Mouse (Mus musculus) neural tube, embryonic 11.5 days (tissue): ENCODE measurements around the gene Ogn. TPM values are rescaled to one million over a fixed set of nuclear protein-coding genes. Genes with fewer than 3 reads are reported as not detected.

Source experiments
- ATAC-seq: fragments of 200-750 bp; cut with Nextera tagmentation; 2 replicates; pipeline ENCODE4 v1.8.0; 2017; ENCODE audit warnings: moderate number of reproducible peaks, mild to moderate bottlenecking, moderate TSS enrichment, moderate library complexity; ENCODE audit not compliant: insufficient read depth, low FRiP score, low TSS enrichment
- DNase-seq: peaks from one replicate; pipeline ENCODE4 v3.0.0-alpha.2; 2015; ENCODE audit warnings: low spot score
- H3K27ac ChIP-seq: fragments of 300-500 bp; sonication (generic); 2 replicates; pipeline ENCODE4 v1.5.1; 2014; ENCODE audit warnings: low read depth, mild to moderate bottlenecking, low read length
- H3K27me3 ChIP-seq: fragments of 300-500 bp; sonication (generic); 2 replicates; pipeline ENCODE4 v1.6.1; 2014; ENCODE audit warnings: mild to moderate bottlenecking, low read length, mixed read lengths; ENCODE audit not compliant: control insufficient read depth, insufficient read depth
- H3K36me3 ChIP-seq: fragments of 300-500 bp; sonication (generic); 2 replicates; pipeline ENCODE4 v1.6.1; 2014; ENCODE audit warnings: mild to moderate bottlenecking, low read length, moderate library complexity, mixed read lengths; ENCODE audit not compliant: control insufficient read depth, insufficient read depth
- H3K4me1 ChIP-seq: fragments of 300-500 bp; sonication (generic); 2 replicates; pipeline ENCODE4 v1.6.1; 2014; ENCODE audit warnings: low read length, mixed read lengths; ENCODE audit not compliant: control insufficient read depth, insufficient read depth
- H3K4me2 ChIP-seq: fragments of 300-500 bp; sonication (generic); 2 replicates; pipeline ENCODE4 v1.6.1; 2014; ENCODE audit warnings: low read depth, mild to moderate bottlenecking, moderate library complexity
- H3K4me3 ChIP-seq: fragments of 300-500 bp; sonication (generic); 2 replicates; pipeline ENCODE4 v1.5.1; 2014; ENCODE audit warnings: low read depth, low read length
- H3K9ac ChIP-seq: fragments of 300-500 bp; sonication (generic); 2 replicates; pipeline ENCODE4 v1.6.1; 2014; ENCODE audit warnings: mild to moderate bottlenecking, low read length
- H3K9me3 ChIP-seq: fragments of 300-500 bp; sonication (generic); 2 replicates; pipeline ENCODE4 v1.6.1; 2016; ENCODE audit warnings: low read length; ENCODE audit not compliant: control insufficient read depth
- WGBS: fragments of 180-500 bp; shearing (Covaris S2); extraction: QIAGEN DNeasy Blood & Tissue Kit; methylation state at CpG from one replicate; pipeline ENCODE4 v1.1.7; 2014; 5-methylcytosine and 5-hydroxymethylcytosine counted together
- polyA plus RNA-seq: library from polyadenylated mRNA; unstranded; fragments of >200 nt; fragmentation: Nextera tagmentation; extraction: Ambion mirVana; gene quantifications from 2 replicates; pipeline ENCODE4 v1.2.1, GENCODE M21; 2014

Gene Ogn
- polyA plus RNA-seq, 1 experiment from 2014 or later, result 2.3 TPM

GRCm38 (mm10) chr13:49629076-49629475 is 21.2 kb downstream of the Ogn start:
- H3K9me3 ChIP-seq, result no peaks in the 10 kb centered on the region
- WGBS, result 89% methylated on average over 2 of the region's 2 CpGs
- H3K4me1 ChIP-seq, result no peaks in the 10 kb centered on the region
- H3K27me3 ChIP-seq, result no peaks in the 10 kb centered on the region
- H3K9ac ChIP-seq, result no peak overlapping the region
- H3K36me3 ChIP-seq, result no peaks in the 10 kb centered on the region
- no peak overlapping the region for H3K4me2 ChIP-seq
- no peak for DNase-seq
- ATAC-seq, result no peak
- no peak overlapping the region for H3K4me3 ChIP-seq
- H3K27ac ChIP-seq, result no peak overlapping the region

- Histone ChIP-seq H3K27me3 (no peaks in the 10 kb centered on the region), H3K4me1 (no peaks in the 10 kb centered on the region), H3K27ac (no peak overlapping the region), H3K4me2 (no peak overlapping the region), H3K36me3 (no peaks in the 10 kb centered on the region), H3K9me3 (no peaks in the 10 kb centered on the region), H3K9ac (no peak overlapping the region), H3K4me3 (no peak overlapping the region)
- ATAC-seq (no peak), DNase-seq (no peak)
- 100% methylated on average over 2 of the region's 2 CpGs for WGBS
Measured at GRCm38 (mm10) chr13:49639965-49640364, 32.1 kb downstream of the Ogn start.

- Histone ChIP-seq H3K27ac (no peak overlapping the region), H3K4me3 (no peak overlapping the region), H3K9ac (no peak overlapping the region), H3K4me2 (no peak overlapping the region), H3K27me3 (no peaks in the 10 kb centered on the region), H3K9me3 (no peaks in the 10 kb centered on the region), H3K36me3 (no peaks in the 10 kb centered on the region), H3K4me1 (no peaks in the 10 kb centered on the region)
- WGBS, result 86% methylated on average over 6 of the region's 6 CpGs
- no peak for ATAC-seq
- no peak for DNase-seq
Measured at GRCm38 (mm10) chr13:49642650-49643049, 34.8 kb downstream of the Ogn start.

GRCm38 (mm10) chr13:49643669-49644362 is 36.0 kb downstream of the Ogn start:
- DNase-seq (no peak), ATAC-seq (no peak)
- Histone ChIP-seq H3K36me3 (no peaks in the 10 kb centered on the region), H3K27ac (no peak overlapping the region), H3K4me1 (no peaks in the 10 kb centered on the region), H3K27me3 (no peaks in the 10 kb centered on the region), H3K4me2 (no peak overlapping the region), H3K9me3 (no peaks in the 10 kb centered on the region), H3K9ac (no peak overlapping the region), H3K4me3 (no peak overlapping the region)

GRCm38 (mm10) chr13:49644731-49645529 is 37.1 kb downstream of the Ogn start:
- no peaks in the 10 kb centered on the region for H3K27me3 ChIP-seq
- ATAC-seq, result no peak
- no peak overlapping the region for H3K4me2 ChIP-seq
- peak; percentile 14 for DNase-seq
- no peak overlapping the region for H3K27ac ChIP-seq
- H3K4me1 ChIP-seq, result no peaks in the 10 kb centered on the region
- 90% methylated on average over 2 of the region's 2 CpGs for WGBS
- no peak overlapping the region for H3K9ac ChIP-seq
- no peak overlapping the region for H3K4me3 ChIP-seq
- no peaks in the 10 kb centered on the region for H3K36me3 ChIP-seq
- no peaks in the 10 kb centered on the region for H3K9me3 ChIP-seq

GRCm38 (mm10) chr13:49646019-49646418 is 38.2 kb downstream of the Ogn start:
- ATAC-seq (no peak), DNase-seq (no peak)
- Histone ChIP-seq H3K27ac (no peak overlapping the region), H3K4me3 (no peak overlapping the region), H3K9me3 (no peaks in the 10 kb centered on the region), H3K27me3 (no peaks in the 10 kb centered on the region), H3K36me3 (no peaks in the 10 kb centered on the region), H3K4me1 (no peaks in the 10 kb centered on the region), H3K9ac (no peak overlapping the region), H3K4me2 (no peak overlapping the region)
- WGBS, result 84% methylated on average over 1 of the region's 1 CpGs

GRCm38 (mm10) chr13:49651136-49651535 is 43.3 kb downstream of the Ogn start:
- Histone ChIP-seq H3K4me2 (peak overlapping the region; percentile 48; the same call in 1 of the 2 replicates), H3K9me3 (no peaks in the 10 kb centered on the region), H3K36me3 (no peaks in the 10 kb centered on the region), H3K4me1 (peaks cover 14% of the 10 kb centered on the region), H3K9ac (no peak overlapping the region), H3K27me3 (no peaks in the 10 kb centered on the region), H3K4me3 (no peak overlapping the region), H3K27ac (no peak overlapping the region)
- WGBS, result 58% methylated on average over 2 of the region's 2 CpGs
- no peak for ATAC-seq
- DNase-seq, result no peak

- Histone ChIP-seq H3K4me1 (peaks cover 14% of the 10 kb centered on the region), H3K9ac (peak overlapping the region; percentile 60), H3K27ac (no peak overlapping the region), H3K4me2 (peak overlapping the region; percentile 48), H3K27me3 (no peaks in the 10 kb centered on the region), H3K9me3 (no peaks in the 10 kb centered on the region), H3K36me3 (no peaks in the 10 kb centered on the region; the same call in 1 of the 2 replicates), H3K4me3 (peak overlapping the region; percentile 60)
- DNase-seq (no peak), ATAC-seq (no peak)
- WGBS, result 2% methylated on average over 4 of the region's 4 CpGs
Measured at GRCm38 (mm10) chr13:49651781-49652351, 44.0 kb downstream of the Ogn start.
